Mouse (Mus musculus) kidney, postnatal 36 days (tissue): Measurements from ENCODE around the gene Ly6g6f.
"Not testable (repeated sequence)": the region's sequence is repeated elsewhere in the genome, so short reads cannot be mapped to it uniquely, and the experiment has no call there.

ENCODE experiments used
- DNase-seq, 2 experiments: peaks; one replicate each; pipeline ENCODE4 v3.0.0; 2021 to 2022; ENCODE audit warnings: mixed read lengths in 2 of 2

The Ly6g6f gene

GRCm38 (mm10) chr17:35051156-35052086 lies 34.0 kb downstream of the Ly6g6f start:
- DNase-seq: peak; percentile 83 to 87

GRCm38 (mm10) chr17:35050126-35050750 lies 35.2 kb downstream of the Ly6g6f start:
- peak; percentile 83 to 89 for DNase-seq

GRCm38 (mm10) chr17:35049561-35050016 lies 35.8 kb downstream of the Ly6g6f start, which contains the start of gene Clic1:
Gene Clic1, plus strand, starts transcription at chr17:35049966.
- DNase-seq: peak; percentile 54 to 74

GRCm38 (mm10) chr17:35048932-35049440 lies 36.4 kb downstream of the Ly6g6f start:
- peak in 1 of 2 experiments; percentile 13 for DNase-seq

- DNase-seq: peak; percentile 33 to 42
These were observed 37.1 kb downstream of the Ly6g6f start for GRCm38 (mm10) chr17:35048149-35048931.

GRCm38 (mm10) chr17:35047688-35048087 lies 37.7 kb downstream of the Ly6g6f start:
- peak; percentile 67 to 89 for DNase-seq

GRCm38 (mm10) chr17:35046681-35047455 lies 38.5 kb downstream of the Ly6g6f start, which contains the start of gene Msh5:
Gene Msh5, minus strand, starts transcription at chr17:35046745.
- DNase-seq: peak; percentile 98

GRCm38 (mm10) chr17:35045807-35046680 lies 39.4 kb downstream of the Ly6g6f start:
- DNase-seq: no peak

- DNase-seq: no peak
These were observed 40.3 kb downstream of the Ly6g6f start for GRCm38 (mm10) chr17:35044904-35045806.

GRCm38 (mm10) chr17:35043794-35044193 lies 41.6 kb downstream of the Ly6g6f start:
- DNase-seq: no peak

- DNase-seq: no peak
These were observed 46.1 kb downstream of the Ly6g6f start for GRCm38 (mm10) chr17:35039121-35039873.

GRCm38 (mm10) chr17:35034896-35035295 lies 50.5 kb downstream of the Ly6g6f start:
- DNase-seq: no peak

- DNase-seq: not testable (repeated sequence)
These were observed 51.7 kb downstream of the Ly6g6f start for GRCm38 (mm10) chr17:35033703-35034102.

- no peak for DNase-seq
These were observed 53.0 kb downstream of the Ly6g6f start for GRCm38 (mm10) chr17:35032323-35032870.

GRCm38 (mm10) chr17:35031880-35032279 lies 53.5 kb downstream of the Ly6g6f start:
- DNase-seq: no peak

- DNase-seq: no peak
These were observed 54.1 kb downstream of the Ly6g6f start for GRCm38 (mm10) chr17:35031272-35031671.
